Mouse (Mus musculus): ENCODE data around the gene Faf1.

Gene Faf1

DNA sequence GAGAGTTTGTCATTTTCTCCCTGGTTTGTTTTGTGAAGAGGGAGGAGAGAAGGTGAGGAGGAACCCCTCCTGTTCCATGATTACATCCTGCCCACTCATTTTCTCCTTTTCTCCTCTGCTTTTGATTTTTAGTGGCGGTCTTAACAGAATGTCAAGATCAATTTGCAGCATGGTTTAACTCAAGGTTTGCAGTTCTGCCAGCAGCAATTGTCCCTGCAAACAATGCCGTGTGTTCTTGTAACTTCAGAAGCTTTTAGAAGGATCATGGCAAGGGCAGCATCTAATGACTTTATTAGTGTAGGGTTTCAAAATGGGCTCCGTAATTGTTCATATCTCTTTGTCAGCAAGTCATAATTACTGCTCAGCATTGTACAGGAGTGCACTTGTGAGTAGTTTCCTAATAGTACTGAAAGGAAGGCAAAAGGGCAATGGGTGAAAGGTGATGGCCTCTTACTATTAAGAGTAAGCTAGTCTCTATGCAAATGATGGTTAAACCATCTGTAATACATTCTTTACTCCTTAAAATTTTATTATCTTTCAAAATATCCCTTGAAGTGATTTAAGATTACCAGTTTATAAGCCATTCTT is 192.6 kb downstream of the Faf1 start:
- in situ Hi-C loops (cut with MboI; ENCODE audit: unreplicated experiment in 2 of 2), result no loop called here

DNA sequence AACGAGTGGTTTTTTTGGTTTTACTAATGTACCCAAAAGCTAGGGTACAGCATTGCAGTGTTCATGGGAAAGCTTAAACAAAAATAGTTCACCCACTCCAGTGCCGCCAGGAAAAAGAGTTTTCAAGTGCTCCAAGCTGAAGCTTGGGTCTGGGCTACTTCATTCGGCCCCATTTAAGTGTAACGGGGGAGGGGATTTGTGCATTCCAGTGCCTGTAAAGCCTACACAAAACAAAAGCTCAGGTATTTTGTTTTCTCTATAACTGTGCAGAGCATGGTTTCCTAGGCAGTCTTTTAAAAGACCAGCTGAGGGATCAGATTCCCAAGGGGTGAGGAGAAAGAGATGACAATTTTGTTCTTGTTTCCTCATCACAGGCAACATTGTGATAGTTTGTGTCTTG is 207.9 kb downstream of the Faf1 start:
- in situ Hi-C loops (cut with MboI; ENCODE audit: unreplicated experiment in 2 of 2), result no loop called here

DNA sequence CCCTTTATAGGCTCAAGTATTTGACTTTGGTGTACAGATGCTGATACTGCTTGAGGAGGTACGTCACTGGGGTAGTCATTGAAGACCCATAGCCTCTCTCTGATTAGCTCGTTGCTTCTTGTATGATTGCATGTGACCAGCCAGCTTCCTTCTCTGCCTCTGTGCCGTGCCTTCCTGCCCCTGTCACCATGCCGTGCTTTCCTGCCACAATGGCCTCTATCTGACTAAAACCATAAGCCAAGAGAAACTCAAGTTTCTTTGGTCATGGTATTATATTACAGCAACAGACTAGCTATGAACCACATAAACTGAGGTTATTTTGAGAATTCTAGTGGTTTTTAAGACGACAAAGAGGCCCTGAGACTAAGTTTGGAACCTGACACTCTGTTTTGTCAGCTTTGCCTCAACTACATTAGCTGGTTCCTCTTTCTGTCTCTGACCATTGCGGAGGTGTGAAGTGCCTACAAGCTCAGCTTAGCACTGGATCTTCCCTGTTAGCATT is 211.5 kb downstream of the Faf1 start:
- in situ Hi-C loops (cut with MboI; ENCODE audit: unreplicated experiment in 2 of 2), result no loop called here

DNA sequence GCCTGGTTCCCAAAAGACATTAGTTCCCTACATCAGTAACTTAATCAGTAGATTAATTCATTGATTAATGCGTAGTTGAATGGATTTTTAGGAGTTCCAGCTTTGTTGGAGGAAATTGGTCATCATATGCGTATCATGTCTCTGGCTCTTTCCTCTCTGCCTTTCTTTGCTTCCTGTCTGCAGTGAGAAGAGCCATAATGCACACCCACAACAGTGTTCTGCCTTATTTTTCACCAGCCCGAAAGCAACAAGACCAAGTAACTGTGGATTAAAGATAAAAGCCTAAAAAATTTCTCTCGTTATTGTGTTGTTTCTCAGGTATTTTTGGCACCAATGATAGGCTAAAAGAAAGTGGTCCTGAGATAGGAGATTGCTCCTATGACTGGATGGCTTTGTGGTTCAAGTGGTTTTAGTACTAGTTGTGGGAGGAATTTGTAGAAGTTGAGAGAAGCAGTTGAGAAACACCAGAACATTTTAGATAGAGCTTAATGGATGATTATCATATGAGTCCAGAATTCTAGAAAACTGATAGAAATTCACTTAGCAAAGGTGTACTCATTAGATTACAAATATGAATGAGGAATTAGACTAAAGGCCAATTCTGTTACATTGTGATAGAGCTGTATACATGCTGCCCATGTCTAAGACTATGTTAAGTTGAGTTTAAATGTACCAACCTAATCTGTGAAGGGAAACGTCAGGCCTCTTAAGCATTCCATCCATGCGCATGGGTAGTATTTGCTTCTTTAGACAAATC is 221.6 kb downstream of the Faf1 start:
- in situ Hi-C loops (cut with MboI; ENCODE audit: unreplicated experiment in 2 of 2), result no loop called here

DNA sequence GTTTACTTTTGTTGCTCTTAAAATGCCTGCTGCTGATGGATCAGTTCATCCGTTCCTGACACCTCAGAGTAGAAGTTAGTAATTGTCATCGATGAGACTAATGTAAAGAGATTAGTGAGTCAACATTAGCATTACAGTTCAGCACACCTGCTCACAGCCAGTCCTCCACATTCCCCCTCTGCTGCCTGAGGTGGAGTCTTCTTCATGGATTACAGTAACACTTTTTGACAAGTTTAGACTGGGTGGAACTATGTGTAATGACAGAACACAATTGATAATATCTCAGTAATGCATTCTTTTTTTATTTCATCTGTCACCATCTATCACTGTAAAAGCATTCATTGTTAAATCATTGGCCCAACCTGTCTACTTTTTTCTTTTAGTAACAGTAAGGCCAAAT is 224.7 kb downstream of the Faf1 start:
- in situ Hi-C loops (cut with MboI; ENCODE audit: unreplicated experiment in 2 of 2), result no loop called here

DNA sequence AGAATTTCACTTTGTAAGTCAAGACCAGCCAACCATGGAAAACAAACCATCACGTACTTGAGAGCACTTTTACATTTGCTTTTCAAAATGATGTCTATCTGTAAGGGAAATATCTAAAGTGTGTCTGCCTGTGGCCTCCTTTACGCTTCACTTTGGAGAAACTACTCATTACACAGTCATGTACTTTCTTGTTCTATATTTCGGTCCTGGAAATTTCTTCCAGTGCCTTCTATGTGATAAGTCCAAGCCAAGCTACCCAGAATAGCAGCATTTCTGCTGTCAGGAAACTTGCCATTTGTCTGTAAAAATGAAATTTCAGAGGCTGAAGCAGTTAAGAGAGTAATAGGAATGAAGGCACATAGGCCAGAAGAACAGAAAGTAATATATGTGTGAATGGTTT is 228.1 kb downstream of the Faf1 start:
- in situ Hi-C loops (cut with MboI; ENCODE audit: unreplicated experiment in 2 of 2), result no loop called here

DNA sequence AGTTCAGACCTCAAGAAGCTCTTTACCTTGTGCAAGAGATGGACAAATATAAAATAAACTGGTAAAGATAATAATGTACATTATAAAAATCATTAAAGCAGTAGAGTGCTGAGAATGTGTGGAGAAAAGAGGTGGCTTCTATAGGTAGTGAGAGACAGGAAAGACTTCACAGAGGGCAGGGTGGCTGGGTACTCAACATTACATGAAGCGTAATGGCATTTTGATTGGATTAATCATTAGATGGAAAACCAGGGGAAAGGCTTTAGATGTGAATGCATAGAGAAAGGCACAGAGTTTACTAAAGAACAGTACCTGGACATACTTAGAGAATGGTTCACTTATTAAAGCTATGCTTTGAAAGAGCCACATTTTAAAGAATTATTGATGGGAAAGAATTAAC is 252.7 kb downstream of the Faf1 start:
- in situ Hi-C loops (cut with MboI; ENCODE audit: unreplicated experiment in 2 of 2), result loop anchor here in 1 of 2 experiments (10.0 kb wide), 1 partner anchor 174 kb away; no protein-coding TSS in a partner anchor

DNA sequence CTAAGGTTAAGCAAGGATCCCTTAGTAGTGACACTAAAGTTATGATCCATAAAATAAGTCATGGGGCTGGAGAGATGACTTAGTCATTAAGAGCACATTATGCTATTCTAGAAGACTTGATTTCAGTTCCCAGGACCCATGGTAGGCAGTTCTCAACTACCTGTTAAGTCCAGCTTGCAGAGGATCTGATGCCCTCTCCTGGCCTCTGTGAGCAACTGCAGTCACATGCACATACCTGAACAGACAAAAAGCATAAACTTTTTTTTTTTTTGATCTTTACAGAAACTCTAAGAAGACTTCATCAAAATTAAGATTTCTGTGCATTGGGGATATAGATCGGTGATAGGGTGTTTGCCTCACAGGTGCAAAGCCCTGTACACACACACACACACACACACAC is 254.1 kb downstream of the Faf1 start:
- in situ Hi-C loops (cut with MboI; ENCODE audit: unreplicated experiment in 2 of 2), result loop anchor here in 1 of 2 experiments (5.0 kb wide), 1 partner anchor 173 kb away; no protein-coding TSS in a partner anchor

DNA sequence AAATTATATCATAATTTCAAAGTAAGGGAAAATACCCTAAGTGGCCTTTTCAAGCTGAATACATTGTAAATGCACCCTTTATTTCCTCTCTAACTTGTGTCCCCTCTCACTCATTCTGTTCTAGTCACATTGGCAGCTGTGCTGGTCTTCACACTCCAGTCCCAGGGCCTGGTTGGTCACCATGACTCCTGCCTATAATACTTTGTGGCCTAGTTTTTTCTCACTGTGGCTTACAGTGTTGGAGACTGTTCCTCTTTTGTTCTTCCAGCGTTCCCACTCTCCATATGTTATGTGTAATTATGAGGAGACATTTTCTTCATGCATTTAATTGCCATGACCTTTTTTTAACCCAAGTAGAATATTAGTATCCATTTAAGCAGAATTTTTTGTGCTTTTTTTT is 254.5 kb downstream of the Faf1 start:
- in situ Hi-C loops (cut with MboI; ENCODE audit: unreplicated experiment in 2 of 2), result loop anchor here in 1 of 2 experiments (5.0 kb wide), 1 partner anchor 174 kb away; no protein-coding TSS in a partner anchor

DNA sequence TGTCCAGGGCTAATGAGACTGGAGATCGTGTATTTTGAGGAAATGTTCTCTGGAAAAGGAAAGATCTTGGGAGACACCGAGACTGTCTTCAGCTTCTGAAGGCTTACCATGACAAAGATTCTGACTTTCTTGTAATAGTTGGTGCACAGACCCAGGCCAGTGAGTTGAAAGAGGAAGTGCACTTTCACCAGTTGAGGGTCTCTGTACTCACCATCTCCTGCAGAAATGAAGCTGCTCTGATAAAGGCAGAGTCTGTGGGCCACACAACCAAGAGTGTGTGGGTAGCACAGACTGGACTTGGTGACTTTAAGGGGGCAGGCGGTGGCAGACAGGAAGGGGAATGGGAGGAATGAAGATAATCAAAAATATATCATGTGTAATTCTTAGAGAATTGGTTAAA is 260.2 kb downstream of the Faf1 start:
- in situ Hi-C loops (cut with MboI; ENCODE audit: unreplicated experiment in 2 of 2), result no loop called here

DNA sequence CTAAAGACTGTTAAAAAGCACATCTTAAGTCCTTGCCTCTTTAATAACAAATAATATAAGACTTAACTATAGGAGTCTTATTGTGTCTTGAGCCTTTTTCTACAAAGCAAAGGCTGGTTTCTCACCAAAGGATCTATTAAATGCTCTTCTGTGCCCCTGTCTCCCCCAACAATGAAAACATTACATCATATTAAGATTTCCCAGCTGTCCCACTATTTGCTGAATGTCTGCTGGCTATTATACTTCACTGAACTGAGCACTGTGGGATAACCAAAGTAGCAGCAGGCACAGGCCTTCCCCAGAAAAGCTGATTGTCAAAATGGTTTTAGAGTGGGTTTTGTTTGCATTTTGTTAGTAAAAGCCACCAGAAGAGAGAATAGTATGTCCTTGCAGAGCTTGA is 262.9 kb downstream of the Faf1 start:
- in situ Hi-C loops (cut with MboI; ENCODE audit: unreplicated experiment in 2 of 2), result no loop called here

DNA sequence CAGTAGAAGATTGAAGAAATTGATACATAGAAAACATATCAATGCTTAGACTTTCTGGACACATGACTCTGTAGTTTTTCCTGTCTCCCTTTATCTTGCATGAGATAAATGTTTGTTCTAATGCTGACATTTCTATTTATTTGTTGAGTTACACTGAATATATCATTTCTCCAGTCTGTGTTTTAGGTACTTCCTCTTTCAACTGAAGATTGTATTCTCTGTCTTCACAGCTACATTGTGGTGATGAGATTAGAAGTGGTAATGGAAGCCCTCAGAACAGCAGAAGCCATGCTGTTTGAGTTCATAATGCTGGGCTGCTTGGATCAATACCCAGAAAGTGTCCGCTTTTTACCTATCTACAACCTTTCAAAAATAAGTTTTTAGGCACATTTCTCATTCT is 269.2 kb downstream of the Faf1 start:
- in situ Hi-C loops (cut with MboI; ENCODE audit: unreplicated experiment in 2 of 2), result no loop called here

DNA sequence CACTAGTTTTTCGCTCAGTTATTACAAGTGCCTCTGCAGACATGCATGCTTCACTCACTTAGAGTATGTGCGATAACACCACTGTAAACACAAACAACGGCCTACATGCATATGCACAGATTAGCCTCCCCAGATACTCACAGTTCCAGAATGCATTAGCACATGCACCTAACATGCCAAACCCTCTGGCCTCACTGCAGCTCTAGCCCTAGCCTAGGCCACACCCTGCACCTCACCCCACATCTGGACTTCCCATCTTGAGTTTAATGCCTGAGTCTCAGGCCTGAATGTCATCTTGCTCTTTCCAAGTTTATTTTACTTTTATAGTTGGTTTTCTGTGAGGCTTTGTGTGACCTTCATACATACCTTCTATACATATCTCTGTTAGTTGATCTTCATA is 272.9 kb downstream of the Faf1 start:
- in situ Hi-C loops (cut with MboI; ENCODE audit: unreplicated experiment in 2 of 2), result no loop called here

DNA sequence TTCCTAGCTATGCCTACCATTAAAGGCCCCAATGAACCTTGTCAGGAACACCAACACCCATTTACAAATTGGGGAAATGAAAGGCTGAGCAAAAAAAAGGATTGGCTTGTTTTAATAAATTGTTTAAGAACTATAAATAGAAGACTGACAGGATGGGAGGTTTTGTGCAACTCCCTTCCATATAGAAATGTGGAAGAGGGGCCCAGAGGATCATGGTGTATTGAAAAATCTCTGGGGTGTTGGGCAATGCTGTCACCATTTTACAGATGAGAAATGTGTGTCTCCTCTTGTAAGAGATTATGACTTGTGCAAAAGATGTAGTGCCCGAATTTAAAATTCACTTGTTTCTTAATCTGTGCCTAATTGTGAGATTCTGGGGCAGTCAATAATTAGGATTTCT is 277.1 kb downstream of the Faf1 start:
- in situ Hi-C loops (cut with MboI; ENCODE audit: unreplicated experiment in 2 of 2), result no loop called here

DNA sequence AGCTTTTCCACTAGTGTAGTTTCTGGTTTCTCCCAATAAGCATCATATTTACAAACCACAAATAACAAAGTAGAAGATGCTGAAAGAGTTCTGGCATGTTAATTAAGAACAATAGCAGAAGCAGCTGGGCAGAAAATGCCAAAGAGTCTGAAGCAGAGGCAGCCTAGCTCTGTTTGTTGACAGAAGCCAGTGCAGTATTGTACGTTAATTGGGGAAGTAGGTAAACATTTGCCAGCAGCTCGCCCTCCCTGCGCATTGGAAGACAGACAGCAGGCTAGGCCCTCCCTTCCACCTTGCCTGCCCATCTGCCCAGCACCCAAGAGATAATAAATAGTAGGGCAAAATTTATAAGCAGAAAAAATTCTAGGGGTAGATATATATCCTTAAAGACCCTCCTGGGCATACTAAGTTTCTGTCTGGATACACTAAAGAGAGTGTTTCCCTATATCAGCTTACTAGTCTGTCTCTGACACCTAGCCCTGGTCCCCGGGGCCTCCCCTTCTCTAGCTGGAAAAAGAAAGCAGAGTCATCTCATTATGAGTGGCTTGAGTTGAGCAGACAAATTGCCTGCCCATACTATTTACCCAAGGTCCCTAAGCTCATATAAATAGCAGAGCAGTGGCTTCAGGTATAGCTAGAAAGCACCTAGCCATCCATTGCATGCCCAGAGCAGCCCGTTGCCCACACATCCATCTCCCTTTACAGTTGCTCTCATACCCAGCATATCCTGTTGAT is 284.0 kb downstream of the Faf1 start:
- in situ Hi-C loops (cut with MboI; ENCODE audit: unreplicated experiment in 2 of 2), result no loop called here

DNA sequence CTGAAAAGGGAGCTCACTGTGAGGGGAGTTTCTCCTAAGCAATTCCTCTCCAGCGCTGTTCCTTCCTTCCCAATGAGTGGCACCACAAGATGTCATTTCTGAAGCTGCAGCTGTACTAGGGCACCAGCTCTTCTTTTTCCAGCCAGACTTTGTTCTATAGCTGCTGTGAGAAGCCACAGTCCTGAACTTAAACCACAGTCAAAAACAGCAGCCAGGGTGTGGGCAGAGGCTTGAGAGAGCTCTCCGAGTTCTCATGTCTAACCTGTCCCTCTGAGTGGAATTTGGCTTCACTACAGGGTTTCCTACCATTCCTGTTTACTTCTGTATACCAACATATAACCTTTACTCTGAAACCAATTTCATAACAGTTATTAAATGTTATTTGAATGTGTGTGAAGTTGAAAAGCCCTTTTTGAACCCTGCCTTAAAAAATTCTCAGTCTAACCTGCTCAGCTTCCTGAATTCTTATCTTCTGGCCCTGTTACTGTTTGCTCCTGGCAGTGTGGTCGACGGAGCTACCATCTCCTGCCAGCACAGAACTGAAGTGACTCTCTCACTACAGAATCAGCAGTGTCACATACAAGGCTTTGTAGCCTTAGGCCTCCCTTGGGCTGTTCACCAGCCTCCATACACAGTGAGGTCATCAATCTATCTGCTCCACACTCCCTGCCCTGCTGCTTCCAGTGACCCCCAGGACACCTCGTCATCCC is 287.3 kb downstream of the Faf1 start:
- in situ Hi-C loops (cut with MboI; ENCODE audit: unreplicated experiment in 2 of 2), result no loop called here

DNA sequence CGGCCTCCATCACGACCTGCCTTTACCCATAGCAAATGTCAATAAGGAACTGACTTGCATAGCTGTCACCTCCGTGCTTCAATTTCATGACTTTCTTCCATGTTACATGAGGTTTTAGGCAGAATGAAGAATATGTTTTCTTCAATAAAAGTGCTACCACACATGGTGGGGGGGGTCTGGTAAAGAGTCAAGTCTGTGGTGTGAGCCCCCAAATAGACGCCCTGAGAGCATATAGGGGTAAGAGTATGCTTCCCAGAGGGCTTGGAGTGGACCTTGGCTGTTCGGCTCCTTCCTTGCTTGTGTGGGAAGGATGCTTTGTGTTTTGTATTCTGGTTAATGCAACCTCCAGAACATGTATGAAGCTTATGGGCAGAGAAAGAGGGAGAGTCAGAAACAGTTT is 293.2 kb downstream of the Faf1 start:
- in situ Hi-C loops (cut with MboI; ENCODE audit: unreplicated experiment in 2 of 2), result no loop called here

DNA sequence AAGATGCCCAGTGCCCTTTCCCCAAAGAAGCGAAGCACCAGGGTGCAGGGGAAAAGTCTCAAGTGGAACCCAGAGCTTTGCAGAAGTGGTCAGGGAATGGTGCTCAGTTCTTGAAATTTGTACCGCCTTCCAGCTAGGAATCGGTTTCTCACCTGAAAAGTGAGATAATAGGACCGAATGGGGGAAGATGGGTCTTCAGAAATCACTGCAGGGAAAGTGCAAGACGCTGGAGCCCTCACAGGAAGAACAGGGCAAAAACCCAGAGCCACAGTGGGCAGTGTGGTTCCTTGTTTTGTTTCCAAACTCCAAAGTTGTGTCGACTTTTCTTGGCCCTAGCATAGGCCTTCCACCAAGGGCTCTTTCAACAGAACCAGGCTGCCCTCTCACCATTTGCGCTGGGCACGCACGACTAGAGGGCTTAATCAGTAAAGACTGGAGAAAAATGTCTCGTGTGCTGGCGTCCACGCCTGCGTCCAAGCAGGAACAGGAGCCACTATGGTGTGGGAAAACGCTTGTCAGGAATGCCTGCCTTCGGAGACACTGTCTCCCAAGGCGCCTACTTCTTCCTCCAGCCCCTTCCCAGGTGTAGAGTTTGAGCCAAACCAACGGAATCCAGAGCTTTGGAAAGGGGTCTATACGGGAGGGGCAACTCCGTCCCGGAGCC is 297.7 kb downstream of the Faf1 start:
- in situ Hi-C loops (cut with MboI; ENCODE audit: unreplicated experiment in 2 of 2), result no loop called here

DNA sequence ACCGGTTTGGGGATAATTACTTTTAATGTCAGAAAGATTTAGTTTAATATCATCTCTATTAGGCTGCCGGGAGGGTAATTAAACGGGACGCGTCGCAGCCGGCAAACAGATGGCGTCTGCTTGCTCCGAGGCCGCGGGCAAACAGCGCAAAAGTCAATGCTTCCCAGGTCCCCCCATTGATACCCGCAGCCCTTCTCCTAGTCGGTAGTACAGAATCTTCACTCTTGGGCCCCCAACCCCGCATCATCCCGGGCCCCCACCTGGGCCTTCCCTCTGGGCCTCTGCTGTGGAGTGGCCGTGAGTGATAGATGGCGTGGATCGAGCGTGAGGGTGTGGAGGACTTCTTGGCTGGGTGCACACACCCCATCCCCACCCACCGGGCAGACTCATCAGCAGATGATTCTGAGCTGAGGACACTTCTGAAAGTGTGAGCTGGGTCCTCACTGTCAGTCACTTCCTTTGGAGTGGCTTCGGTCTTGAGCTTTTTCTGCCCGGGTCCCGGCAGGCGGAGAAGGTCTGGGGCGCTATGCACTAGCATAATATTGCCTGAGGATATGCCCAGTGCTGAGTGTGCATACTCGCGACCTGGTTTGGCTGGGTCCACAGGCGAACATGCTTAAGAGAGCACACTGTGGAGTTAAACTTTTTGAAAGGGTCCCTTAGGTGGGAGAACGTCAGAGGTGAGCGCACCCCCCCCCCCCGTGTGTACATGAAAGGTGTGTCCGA is 298.4 kb downstream of the Faf1 start:
- in situ Hi-C loops (cut with MboI; ENCODE audit: unreplicated experiment in 2 of 2), result no loop called here
